Mouse (Mus musculus) neutrophil, adult 65 days (primary cell): ENCODE data around the gene Vamp9. TPM values are rescaled to one million over a fixed set of nuclear protein-coding genes. Genes with fewer than 3 reads are reported as not detected.

Source experiments
- total RNA-seq: library from RNA; stranded (reverse); gene quantifications from 2 replicates; pipeline ENCODE4 v1.2.4, GENCODE M21; 2023

The Vamp9 gene
- total RNA-seq: not detected in 2 replicates

DNA sequence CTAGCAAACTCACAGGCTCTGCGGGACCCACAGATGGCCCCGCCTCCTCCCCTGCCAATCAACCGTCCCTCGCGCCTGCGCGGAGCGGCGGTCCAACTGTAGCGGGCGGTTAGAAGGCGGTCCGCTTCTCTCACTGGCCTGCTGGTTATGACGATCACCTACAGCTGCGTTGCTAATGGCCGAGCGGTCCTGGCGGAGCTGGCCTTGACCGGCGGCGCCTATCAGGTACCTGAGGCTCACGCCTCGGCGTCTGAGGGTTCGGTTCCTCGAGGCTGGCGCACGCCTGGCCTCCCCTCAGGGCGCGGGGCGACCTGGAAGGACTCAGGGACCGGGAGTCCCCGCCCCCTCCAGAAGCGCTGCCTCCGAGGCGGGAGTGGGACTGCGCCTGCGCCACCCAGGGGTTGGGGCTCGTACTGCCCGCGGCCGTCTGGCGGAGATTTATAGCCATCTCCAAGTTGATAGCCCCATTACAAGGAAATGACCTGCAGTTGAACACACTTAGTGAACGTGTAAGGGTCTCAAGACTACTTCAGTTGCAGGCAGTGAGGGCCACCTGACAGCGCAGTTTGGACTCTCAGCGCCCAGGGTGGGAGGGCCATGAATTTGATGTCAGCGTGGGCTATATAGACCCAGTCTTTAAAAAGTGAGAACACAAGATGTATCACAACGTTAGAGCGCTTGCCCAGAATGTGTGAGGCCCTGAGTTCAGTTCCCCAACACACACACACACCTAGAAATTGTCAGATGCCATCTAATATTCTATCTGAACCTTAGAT, at the start of gene Vamp9:
TSS of gene Vamp9 (plus strand) at position 74 of the 776 bp plus-strand sequence.

GRCm38 (mm10) chr5:99978699-99979442, 72.8 kb downstream of the Vamp9 start, which contains the start of the genes Hnrnpd and 4930524J08Rik:
TSS of gene Hnrnpd (minus strand) at chr5:99978938.
TSS of gene 4930524J08Rik (plus strand) at chr5:99979061.

Other genes starting within 250 kb of the Vamp9 start
- 6.6 and 7.9 TPM in 2 replicates for gene Rasgef1b, start 177.2 kb upstream of the Vamp9 start, total RNA-seq
- gene Hnrnpd, start 72.7 kb downstream of the Vamp9 start, total RNA-seq: 197 and 201 TPM in 2 replicates
- 1.7 and 2.3 TPM in 2 replicates for gene 4930524J08Rik, start 72.8 kb downstream of the Vamp9 start, total RNA-seq
- 150 and 179 TPM in 2 replicates for gene Hnrnpdl, start 133.4 kb downstream of the Vamp9 start, total RNA-seq
- gene Enoph1, start 133.7 kb downstream of the Vamp9 start, total RNA-seq: 13.4 and 21.2 TPM in 2 replicates